Comparison of ENCODE assay signal across 8 mouse cellular contexts in genomic region chr5:125070399-125070798, GRCm38 (mm10).
A peak's percentile ranks its signal among the peaks of the same experiment; 100 is the strongest.
DNase-seq lines count a peak whose midpoint lies in the region; ATAC-seq and TF ChIP-seq lines count a peak whose summit lies in the region.

No protein-coding gene starts in this region.

- H3K9ac ChIP-seq in forebrain, embryonic 15.5 days (replicated peaks): no peak overlapping the region
- no peak overlapping the region for H3K9ac ChIP-seq in forebrain, embryonic 12.5 days
- no peak overlapping the region for H3K9ac ChIP-seq in heart, embryonic 14.5 days (ENCODE audit: low read length)
- no peak overlapping the region for H3K9ac ChIP-seq in lung, embryonic 14.5 days

- no peaks in the 10 kb centered on the region for H3K9me3 ChIP-seq in forebrain, embryonic 15.5 days
- no peaks in the 10 kb centered on the region for H3K9me3 ChIP-seq in forebrain, embryonic 12.5 days
- no peaks in the 10 kb centered on the region for H3K9me3 ChIP-seq in heart, embryonic 14.5 days (ENCODE audit: control insufficient read depth, low read length)
- no peaks in the 10 kb centered on the region for H3K9me3 ChIP-seq in lung, embryonic 14.5 days (ENCODE audit: low read depth, low read length)

- H3K27me3 ChIP-seq in forebrain, embryonic 15.5 days: no peaks in the 10 kb centered on the region
- no peaks in the 10 kb centered on the region for H3K27me3 ChIP-seq in forebrain, embryonic 12.5 days
- no peaks in the 10 kb centered on the region for H3K27me3 ChIP-seq in heart, embryonic 14.5 days (ENCODE audit: control insufficient read depth, insufficient read depth, low read length)
- H3K27me3 ChIP-seq in lung, embryonic 14.5 days (ENCODE audit: insufficient read depth, low read length): no peaks in the 10 kb centered on the region

- H3K4me3 ChIP-seq in forebrain, embryonic 15.5 days: no peak overlapping the region
- H3K4me3 ChIP-seq in forebrain, embryonic 12.5 days (replicated peaks): no peak overlapping the region
- H3K4me3 ChIP-seq in heart, embryonic 14.5 days (ENCODE audit: control insufficient read depth in 1 of 2, insufficient read depth in 1 of 2, low read depth in 1 of 2, low read length in 2 of 2): no peak overlapping the region
- H3K4me3 ChIP-seq in lung, embryonic 14.5 days (ENCODE audit: low read depth, low read length): no peak overlapping the region

- peaks cover 28% of the 10 kb centered on the region for H3K4me1 ChIP-seq in forebrain, embryonic 15.5 days
- H3K4me1 ChIP-seq in forebrain, embryonic 12.5 days: peaks cover 19% of the 10 kb centered on the region
- peaks cover 46 to 64% of the 10 kb centered on the region in 2 experiments for H3K4me1 ChIP-seq in heart, embryonic 14.5 days (ENCODE audit: control insufficient read depth in 2 of 2, insufficient read depth in 2 of 2, low read length in 2 of 2)
- H3K4me1 ChIP-seq in lung, embryonic 14.5 days (ENCODE audit: insufficient read depth): peaks cover 21% of the 10 kb centered on the region

- no peak overlapping the region for H3K4me2 ChIP-seq in forebrain, embryonic 15.5 days (replicated peaks)
- no peak overlapping the region for H3K4me2 ChIP-seq in forebrain, embryonic 12.5 days
- H3K4me2 ChIP-seq in heart, embryonic 14.5 days (ENCODE audit: low read length): peak overlapping the region; percentile 31; the same call in 1 of the 2 replicates
- H3K4me2 ChIP-seq in lung, embryonic 14.5 days: no peak overlapping the region

- peak overlapping the region; percentile 48; the same call in 1 of the 2 replicates for H3K27ac ChIP-seq in forebrain, embryonic 15.5 days (replicated peaks)
- no peak overlapping the region for H3K27ac ChIP-seq in forebrain, embryonic 12.5 days
- peak overlapping the region; percentile 18 to 69; a peak in 3 of 4 replicates for H3K27ac ChIP-seq in heart, embryonic 14.5 days (replicated peaks in 1 of 2; ENCODE audit: control insufficient read depth in 1 of 2, insufficient read depth in 1 of 2, low read depth in 2 of 2, low read length in 2 of 2)
- H3K27ac ChIP-seq in lung, embryonic 14.5 days (ENCODE audit: low read depth): 0 out of 2 replicates have a peak overlapping the region, but pooled peaks have one; percentile 32

- peak; percentile 36 for DNase-seq in adipocyte (ENCODE audit: low spot score)
- DNase-seq in lung, embryonic 14.5 days: peak; percentile 77
- no peak for DNase-seq in spleen, adult 12 weeks (ENCODE audit: low spot score)
- DNase-seq in right cerebral cortex, postnatal 25 days: no peak
- DNase-seq in gastrocnemius, postnatal 14 days: no peak

- intact Hi-C loops in gastrocnemius, postnatal 14 days (cut with DNase I; ENCODE audit: low total_unique reads): no loop called here

- 51% methylated on average over 2 of the region's 2 CpGs for WGBS in forebrain, embryonic 15.5 days
- 68% methylated on average over 2 of the region's 2 CpGs for WGBS in forebrain, embryonic 12.5 days
- WGBS in heart, embryonic 14.5 days: 40% methylated on average over 2 of the region's 2 CpGs
- WGBS in lung, embryonic 14.5 days: 41% methylated on average over 2 of the region's 2 CpGs

- ATAC-seq in forebrain, embryonic 15.5 days (replicated peaks): no peak
- no peak for ATAC-seq in forebrain, embryonic 12.5 days (ENCODE audit: low FRiP score)
- peak; percentile 44; the same call in 1 of the 2 replicates for ATAC-seq in heart, embryonic 14.5 days (ENCODE audit: insufficient number of reproducible peaks, insufficient read depth, low FRiP score, low read depth)
- 0 out of 2 replicates have a peak, but pooled peaks have one; percentile 17 for ATAC-seq in lung, embryonic 14.5 days (ENCODE audit: insufficient read depth)

- peaks cover 13% of the 10 kb centered on the region for H3K36me3 ChIP-seq in forebrain, embryonic 15.5 days
- H3K36me3 ChIP-seq in forebrain, embryonic 12.5 days (replicated peaks): peaks cover 65% of the 10 kb centered on the region
- peaks cover 43% of the 10 kb centered on the region for H3K36me3 ChIP-seq in heart, embryonic 14.5 days (ENCODE audit: control insufficient read depth, insufficient read depth, low read length)
- peaks cover 46% of the 10 kb centered on the region for H3K36me3 ChIP-seq in lung, embryonic 14.5 days (ENCODE audit: insufficient read depth)

- no peak for TF ChIP-seq CTCF in lung, embryonic 14.5 days (IDR thresholded peaks at IDR 0.05; ENCODE audit: low read depth)

Comparison
In these comparisons a context has a peak if more than half of its experiments do, and no peak if none do; other contexts are left out.
1. ATAC-seq: peak in heart, embryonic 14.5 days (single experiment) and lung, embryonic 14.5 days (single experiment); none in forebrain, embryonic 15.5 days (single experiment) and forebrain, embryonic 12.5 days (single experiment).
2. DNase-seq: peak in adipocyte (single experiment) and lung, embryonic 14.5 days (single experiment); none in spleen, adult 12 weeks (single experiment), right cerebral cortex, postnatal 25 days (single experiment) and gastrocnemius, postnatal 14 days (single experiment).